Mouse (Mus musculus): Measurements from ENCODE around the gene Gm20518.

DNA sequence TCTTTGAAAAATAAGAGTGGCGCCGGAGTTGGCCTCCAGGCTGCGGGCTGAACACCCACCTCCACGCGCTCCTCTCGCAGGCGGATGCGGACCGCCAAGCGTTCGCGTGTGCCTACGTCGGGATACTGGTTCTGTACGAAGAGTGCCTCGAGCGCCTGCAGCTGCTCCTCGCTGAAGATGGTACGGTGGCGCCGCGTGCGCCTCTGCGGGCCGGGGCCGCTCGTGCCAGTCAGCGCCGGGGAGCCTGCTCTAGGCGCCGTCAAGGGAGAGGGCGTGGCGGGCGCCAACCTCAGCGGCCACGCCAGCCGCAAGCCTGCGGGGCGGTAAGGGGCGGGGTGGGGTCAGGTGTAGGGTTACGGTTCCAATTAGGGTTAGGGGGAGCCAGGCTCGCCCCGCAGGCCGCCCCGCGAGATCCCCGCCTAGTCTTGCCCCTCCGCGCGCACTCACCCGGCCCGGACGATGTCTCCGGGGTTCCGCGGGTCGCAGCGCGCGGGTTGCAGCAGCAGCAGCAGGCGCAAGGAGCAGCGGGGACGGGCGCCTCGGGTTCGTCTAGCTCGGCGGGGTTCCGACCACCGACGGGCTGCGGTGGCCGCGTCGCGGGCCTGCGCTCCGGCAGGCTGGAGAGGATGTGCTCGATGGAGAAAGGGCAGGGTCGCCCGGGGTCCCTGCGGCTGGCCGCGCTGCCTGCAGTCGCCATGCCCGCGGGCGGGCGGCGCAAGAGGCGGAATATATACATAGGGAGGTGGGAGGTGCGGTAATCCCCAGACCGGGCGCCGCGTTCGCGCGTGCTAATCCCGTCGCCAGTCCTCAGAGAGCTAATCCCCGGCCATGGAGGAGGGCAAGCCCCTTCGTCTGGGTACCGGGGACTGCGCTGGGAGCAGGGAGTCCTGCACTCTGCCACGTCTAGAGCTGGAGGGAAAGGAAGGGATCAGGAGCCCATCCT is 23.1 kb upstream of the Gm20518 start, which contains the start of gene Gsc2:
- TF ChIP-seq EP300 (IDR thresholded peaks at IDR 0.05; ENCODE audit: low read depth) (no peak), CTCF (IDR thresholded peaks at IDR 0.05; ENCODE audit: low read depth) (no peak)

Data from liver, embryonic 14.5 days (tissue).